Mouse (Mus musculus): ENCODE data around the gene Cnih3.
A peak's percentile ranks its signal among the peaks of the same experiment; 100 is the strongest.

DNA sequence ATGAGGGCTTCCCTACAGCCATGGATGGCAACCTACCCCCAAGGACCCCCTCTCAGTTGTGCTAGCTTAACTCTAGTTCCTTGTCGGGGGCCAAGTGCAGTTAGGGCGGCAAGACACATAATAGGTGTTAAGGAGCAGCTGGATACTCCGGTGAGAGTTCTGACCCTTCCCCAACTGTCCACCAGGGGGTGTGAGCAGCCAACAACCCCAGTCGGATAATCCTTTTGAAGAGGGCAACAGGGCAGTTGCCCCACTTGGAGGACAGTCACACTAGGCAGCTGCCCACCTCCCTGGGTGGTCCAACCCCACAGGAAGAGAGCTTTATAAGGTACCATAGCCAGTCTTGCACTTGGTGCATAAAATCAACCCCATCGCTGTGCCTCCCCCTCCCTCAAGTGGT is 112.6 kb downstream of the Cnih3 start:
- TF ChIP-seq POLR2A (IDR thresholded peaks at IDR 0.05; ENCODE audit: insufficient read depth, low read length), result no peak
- peak; percentile 23 for TF ChIP-seq CTCF (IDR thresholded peaks at IDR 0.05; ENCODE audit: low read depth, low read length)
- no peak for TF ChIP-seq EP300 (IDR thresholded peaks at IDR 0.05; ENCODE audit: insufficient read depth, low read depth, low read length)

Data from ES-Bruce4 (cell line).